Mouse (Mus musculus) liver, postnatal 0 days (tissue): ENCODE results near the gene Atf5. TPM values are rescaled to one million over a fixed set of nuclear protein-coding genes. Genes with fewer than 3 reads are reported as not detected.

Experiments used
- ATAC-seq: fragments of 200-750 bp; cut with Nextera tagmentation; 2 replicates; pipeline ENCODE4 v1.8.0; 2017; ENCODE audit warnings: mild to moderate bottlenecking, moderate library complexity
- DNase-seq: peaks from one replicate; pipeline ENCODE4 v3.0.0-alpha.2; 2016
- H3K27ac ChIP-seq: fragments of 300-500 bp; sonication (generic); 2 replicates; pipeline ENCODE4 v1.5.1; 2014; ENCODE audit warnings: antibody characterized with exemption, moderate library complexity, mild to moderate bottlenecking, low read depth
- H3K27me3 ChIP-seq: fragments of 300-500 bp; sonication (generic); 2 replicates; pipeline ENCODE4 v1.6.1; 2014; ENCODE audit warnings: low read length, control low read depth, mixed read lengths; ENCODE audit not compliant: insufficient read depth
- H3K36me3 ChIP-seq: fragments of 300-500 bp; sonication (generic); replicated peaks from 2 replicates; pipeline ENCODE4 v1.6.1; 2014; ENCODE audit warnings: mild to moderate bottlenecking, control low read depth, low read length, moderate library complexity, mixed read lengths; ENCODE audit not compliant: insufficient read depth
- H3K4me1 ChIP-seq: fragments of 300-500 bp; sonication (generic); 2 replicates; pipeline ENCODE4 v1.6.1; 2014; ENCODE audit warnings: antibody characterized with exemption, mild to moderate bottlenecking, control low read depth; ENCODE audit not compliant: insufficient read depth
- H3K4me2 ChIP-seq: fragments of 300-500 bp; sonication (generic); 2 replicates; pipeline ENCODE4 v1.6.1; 2014; ENCODE audit warnings: low read depth, mild to moderate bottlenecking, low read length, moderate library complexity, mixed read lengths
- H3K4me3 ChIP-seq: fragments of 300-500 bp; sonication (generic); 2 replicates; pipeline ENCODE4 v1.5.1; 2014; ENCODE audit warnings: low read depth, low read length
- H3K9ac ChIP-seq: fragments of 300-500 bp; sonication (generic); replicated peaks from 2 replicates; pipeline ENCODE4 v1.6.1; 2014; ENCODE audit warnings: mild to moderate bottlenecking, moderate library complexity
- H3K9me3 ChIP-seq: fragments of 300-500 bp; sonication (generic); 2 replicates; pipeline ENCODE4 v1.6.1; 2016; ENCODE audit warnings: mild to moderate bottlenecking, control low read depth, low read length, mixed read lengths
- CTCF ChIP-seq: sonication (generic); IDR thresholded peaks from 2 replicates; pipeline ENCODE4 v1.5.1; 2016; ENCODE audit warnings: antibody characterized with exemption, low read depth
- EP300 ChIP-seq: IDR thresholded peaks from 2 replicates; pipeline ENCODE4 v1.6.1; 2016; ENCODE audit warnings: antibody characterized with exemption, low read depth, mild to moderate bottlenecking
- WGBS: fragments of 180-500 bp; shearing (Covaris S2); extraction: QIAGEN DNeasy Blood & Tissue Kit; methylation state at CpG from one replicate; pipeline ENCODE4 v1.1.7; 2014; ENCODE audit not compliant: insufficient replicate concordance; 5-methylcytosine and 5-hydroxymethylcytosine counted together
- polyA plus RNA-seq: library from polyadenylated mRNA; unstranded; fragments of >200 nt; fragmentation: Nextera tagmentation; extraction: Ambion mirVana; gene quantifications from 2 replicates; pipeline ENCODE4 v1.2.1, GENCODE M21; 2015

Gene Atf5
- polyA plus RNA-seq, 1 experiment from 2014 or later = 66.6 TPM

GRCm38 (mm10) chr7:44819391-44819790, 2.9 kb upstream of the Atf5 start:
- TF ChIP-seq EP300 = no peak
- TF ChIP-seq CTCF = no peak
- ATAC-seq (no peak), DNase-seq (peak; percentile 12)
- peaks cover 51% of the 10 kb centered on the region for H3K4me1 ChIP-seq
- no peaks in the 10 kb centered on the region for H3K9me3 ChIP-seq
- H3K4me2 ChIP-seq = peak overlapping the region; percentile 86
- H3K27me3 ChIP-seq = no peaks in the 10 kb centered on the region
- peak overlapping the region; percentile 86; the same call in 1 of the 2 replicates for H3K4me3 ChIP-seq
- peak overlapping the region; percentile 98 for H3K27ac ChIP-seq
- 75% methylated on average over 2 of the region's 2 CpGs for WGBS
- peak overlapping the region; percentile 58 for H3K9ac ChIP-seq
- H3K36me3 ChIP-seq = peaks cover 4% of the 10 kb centered on the region; the same call in 1 of the 2 replicates

DNA sequence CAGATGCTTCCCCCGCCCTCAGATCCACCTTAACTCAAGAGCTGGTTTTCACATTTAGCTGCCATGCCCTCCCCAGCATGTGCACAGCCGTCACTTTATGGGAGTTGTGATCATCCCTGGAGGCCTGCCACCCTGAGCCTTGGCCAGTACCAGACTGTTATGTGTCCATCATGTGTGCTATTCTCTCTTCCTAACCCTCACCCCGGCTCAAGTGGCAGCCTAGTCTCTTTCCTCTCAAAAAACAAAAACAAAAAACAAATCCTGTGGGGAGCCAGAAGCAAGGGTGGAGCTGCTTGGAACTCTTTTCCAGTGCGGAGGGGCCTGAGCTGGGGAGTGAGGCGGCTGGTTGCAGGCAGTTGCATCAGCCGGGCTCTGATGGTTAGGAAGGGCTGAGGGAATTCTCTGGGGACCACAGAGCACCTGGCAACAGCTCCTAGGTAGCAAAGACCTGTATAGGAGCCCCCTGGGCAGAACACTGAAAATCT, 2.3 kb upstream of the Atf5 start:
- TF ChIP-seq EP300 (peak; percentile 72; the same call in 1 of the 2 replicates), CTCF (no peak)
- H3K27me3 ChIP-seq = no peaks in the 10 kb centered on the region
- ATAC-seq = no peak
- H3K4me1 ChIP-seq = peaks cover 51% of the 10 kb centered on the region
- H3K9ac ChIP-seq = peak overlapping the region; percentile 58
- DNase-seq = peak; percentile 80
- H3K27ac ChIP-seq = peak overlapping the region; percentile 98
- peak overlapping the region; percentile 86 for H3K4me2 ChIP-seq
- 36% methylated on average over 6 of the region's 6 CpGs for WGBS
- H3K9me3 ChIP-seq = no peaks in the 10 kb centered on the region
- H3K4me3 ChIP-seq = peak overlapping the region; percentile 86
- peaks cover 4% of the 10 kb centered on the region; the same call in 1 of the 2 replicates for H3K36me3 ChIP-seq

DNA sequence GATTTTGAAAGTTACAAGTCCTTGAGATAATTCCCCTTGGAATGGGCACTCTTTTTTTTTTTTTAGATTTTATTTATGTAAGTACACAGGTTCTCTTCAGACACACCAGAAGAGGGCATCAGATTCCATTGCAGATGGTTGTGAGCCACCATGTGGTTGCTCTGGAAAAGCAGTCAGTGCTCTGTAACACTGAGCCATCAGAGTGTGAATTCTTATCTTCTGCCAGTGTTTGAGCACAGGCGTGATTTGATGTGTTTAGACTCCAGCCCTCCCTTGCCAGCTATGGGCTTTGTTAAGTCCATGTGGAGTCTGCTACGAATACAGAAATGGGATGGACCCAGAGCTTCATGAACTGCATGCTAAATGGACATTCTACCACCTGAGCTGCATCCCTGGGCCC, 1.7 kb upstream of the Atf5 start:
- ATAC-seq (no peak), DNase-seq (peak; percentile 20)
- peak overlapping the region; percentile 98 for H3K27ac ChIP-seq
- peaks cover 6% of the 10 kb centered on the region; the same call in 1 of the 2 replicates for H3K36me3 ChIP-seq
- peaks cover 51% of the 10 kb centered on the region for H3K4me1 ChIP-seq
- H3K27me3 ChIP-seq = no peaks in the 10 kb centered on the region
- WGBS = 25% methylated on average over 2 of the region's 2 CpGs
- TF ChIP-seq CTCF (peak; percentile 48), EP300 (no peak)
- peak overlapping the region; percentile 86 for H3K4me3 ChIP-seq
- H3K4me2 ChIP-seq = peak overlapping the region; percentile 86
- H3K9ac ChIP-seq = peak overlapping the region; percentile 96
- no peaks in the 10 kb centered on the region for H3K9me3 ChIP-seq

DNA sequence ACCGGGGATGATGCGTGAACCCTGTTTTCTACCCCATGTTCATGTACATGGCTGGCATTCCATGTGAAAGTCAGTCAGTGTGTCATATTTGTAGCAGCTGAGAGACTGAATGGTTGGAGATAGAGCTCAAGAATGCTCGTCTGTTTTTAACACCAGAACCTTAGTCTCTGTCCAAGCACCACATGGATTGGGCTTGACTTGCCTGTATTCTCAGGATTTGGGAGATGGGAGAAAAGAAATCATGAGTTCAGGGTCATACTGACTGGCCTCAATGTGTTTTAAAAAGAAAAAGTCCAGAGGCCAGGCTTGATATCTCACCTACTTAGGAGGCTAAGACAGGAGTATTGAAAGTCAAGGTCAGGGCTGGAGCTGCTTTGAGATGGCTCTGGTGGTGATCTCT, 983 bp upstream of the Atf5 start:
- no peaks in the 10 kb centered on the region for H3K9me3 ChIP-seq
- no peak for ATAC-seq
- H3K36me3 ChIP-seq = peaks cover 10% of the 10 kb centered on the region; the same call in 1 of the 2 replicates
- H3K4me3 ChIP-seq = peak overlapping the region; percentile 86
- H3K4me1 ChIP-seq = peaks cover 51% of the 10 kb centered on the region
- TF ChIP-seq CTCF (no peak), EP300 (no peak)
- WGBS = 20% methylated on average over 3 of the region's 3 CpGs
- peak overlapping the region; percentile 96 for H3K9ac ChIP-seq
- no peaks in the 10 kb centered on the region for H3K27me3 ChIP-seq
- DNase-seq = peak; percentile 10
- H3K27ac ChIP-seq = peak overlapping the region; percentile 98
- peak overlapping the region; percentile 86 for H3K4me2 ChIP-seq

GRCm38 (mm10) chr7:44815721-44816469, 563 bp downstream of the Atf5 start, which contains the start of the genes Nup62 and Il4i1:
Nup62 (plus strand) TSS chr7:44816088.
Il4i1 (plus strand) TSS chr7:44816387.
- Histone ChIP-seq H3K9ac (peak within 1 kb of the TSS; percentile 96), H3K4me3 (peak within 1 kb of the TSS; percentile 86), H3K9me3 (no peaks in the 10 kb centered on the region), H3K27ac (peak within 1 kb of the TSS; percentile 98), H3K4me2 (peak within 1 kb of the TSS; percentile 86), H3K27me3 (no peaks in the 10 kb centered on the region), H3K36me3 (peaks cover 19% of the 10 kb centered on the region), H3K4me1 (peaks cover 42% of the 10 kb centered on the region)
- TF ChIP-seq CTCF = no peak; the same call in 1 of the 2 replicates
- peak; percentile 46; the same call in 1 of the 2 replicates for TF ChIP-seq EP300
- WGBS = 0% methylated on average over 57 of the region's 62 CpGs
- DNase-seq (peak; percentile 98), ATAC-seq (peak; percentile 76)

- no peaks in the 10 kb centered on the region for H3K9me3 ChIP-seq
- H3K4me3 ChIP-seq = peak overlapping the region; percentile 86
- peaks cover 21% of the 10 kb centered on the region for H3K36me3 ChIP-seq
- peak overlapping the region; percentile 96 for H3K9ac ChIP-seq
- 44% methylated on average over 14 of the region's 14 CpGs for WGBS
- no peaks in the 10 kb centered on the region for H3K27me3 ChIP-seq
- H3K4me2 ChIP-seq = peak overlapping the region; percentile 86
- H3K27ac ChIP-seq = peak overlapping the region; percentile 98
- TF ChIP-seq EP300 = no peak
- no peak for TF ChIP-seq CTCF
- peaks cover 34% of the 10 kb centered on the region for H3K4me1 ChIP-seq
- ATAC-seq = no peak
- DNase-seq = peak; percentile 18
Measured at GRCm38 (mm10) chr7:44814952-44815553, 1.4 kb downstream of the Atf5 start.
